Mouse (Mus musculus) spleen, postnatal 0 days (tissue): ENCODE data around the gene Wbp2nl. TPM values are rescaled to one million over a fixed set of nuclear protein-coding genes. Genes with fewer than 3 reads are reported as not detected.

ENCODE experiments used
- polyA plus RNA-seq: library from polyadenylated mRNA; unstranded; fragments of >200 nt; fragmentation: Nextera tagmentation; extraction: Ambion mirVana; gene quantifications from 2 replicates; pipeline ENCODE4 v1.2.1, GENCODE M21; 2015

The Wbp2nl gene
- 0.19 TPM in 1 of 2 replicates, not detected in the other for polyA plus RNA-seq

GRCm38 (mm10) chr15:82298764-82299561, at the start of gene Wbp2nl:
Gene Wbp2nl (plus strand): TSS chr15:82298954.

GRCm38 (mm10) chr15:82252097-82252496, 46.7 kb upstream of the Wbp2nl start, which contains the start of gene 1500009C09Rik:
Gene 1500009C09Rik (plus strand): TSS chr15:82252397.

GRCm38 (mm10) chr15:82274593-82274926, 24.2 kb upstream of the Wbp2nl start, which contains the start of gene Sept3:
Gene Sept3 (plus strand): TSS chr15:82274893.

GRCm38 (mm10) chr15:82338593-82339112, 39.9 kb downstream of the Wbp2nl start, which contains the start of the genes Naga, Pheta2 and Smdt1:
Gene Naga (minus strand): TSS chr15:82338925.
Gene Pheta2 (plus strand): TSS chr15:82338942.
Gene Smdt1 (plus strand): TSS chr15:82338959.

GRCm38 (mm10) chr15:82354126-82354945, 55.6 kb downstream of the Wbp2nl start, which contains the start of gene Ndufa6:
Gene Ndufa6 (minus strand): TSS chr15:82354322.

Other genes starting within 250 kb of the Wbp2nl start
- not detected in 2 replicates for gene 4930407I10Rik, start 239.8 kb upstream of the Wbp2nl start, polyA plus RNA-seq
- gene Mei1, start 229.0 kb upstream of the Wbp2nl start, polyA plus RNA-seq = not detected in 2 replicates
- gene Ccdc134, start 171.0 kb upstream of the Wbp2nl start, polyA plus RNA-seq = 8.0 and 9.2 TPM in 2 replicates
- gene Srebf2, start 151.8 kb upstream of the Wbp2nl start, polyA plus RNA-seq = 40.3 and 43.2 TPM in 2 replicates
- 0.25 and 0.38 TPM in 2 replicates for gene Shisa8, start 86.1 kb upstream of the Wbp2nl start, polyA plus RNA-seq
- 2.4 and 3.2 TPM in 2 replicates for gene Tnfrsf13c, start 74.6 kb upstream of the Wbp2nl start, polyA plus RNA-seq
- 57.7 and 58.3 TPM in 2 replicates for gene Cenpm, start 54.2 kb upstream of the Wbp2nl start, polyA plus RNA-seq
- not detected in 2 replicates for gene 1500009C09Rik, start 46.6 kb upstream of the Wbp2nl start, polyA plus RNA-seq
- 0.18 and 0.21 TPM in 2 replicates for gene Sept3, start 24.1 kb upstream of the Wbp2nl start, polyA plus RNA-seq
- 34.6 and 38.5 TPM in 2 replicates for gene Naga, start 40.0 kb downstream of the Wbp2nl start, polyA plus RNA-seq
- gene Pheta2, start 40.0 kb downstream of the Wbp2nl start, polyA plus RNA-seq = 44.6 and 47.0 TPM in 2 replicates
- gene Smdt1, start 40.0 kb downstream of the Wbp2nl start, polyA plus RNA-seq = 179 and 183 TPM in 2 replicates
- 316 and 318 TPM in 2 replicates for gene Ndufa6, start 55.4 kb downstream of the Wbp2nl start, polyA plus RNA-seq
- 2.9 and 5.0 TPM in 2 replicates for gene Cyp2d22, start 81.3 kb downstream of the Wbp2nl start, polyA plus RNA-seq
- gene Cyp2d11, start 95.1 kb downstream of the Wbp2nl start, polyA plus RNA-seq = not detected in 2 replicates
- 0.16 and 0.40 TPM in 2 replicates for gene Cyp2d10, start 108.2 kb downstream of the Wbp2nl start, polyA plus RNA-seq
- gene Cyp2d9, start 134.5 kb downstream of the Wbp2nl start, polyA plus RNA-seq = 0.43 TPM in 1 of 2 replicates, not detected in the other